Mouse (Mus musculus) kidney, embryonic 15.5 days (tissue): ENCODE measurements around the gene Muc4. TPM values are rescaled to one million over a fixed set of nuclear protein-coding genes. Genes with fewer than 3 reads are reported as not detected.
A peak's percentile ranks its signal among the peaks of the same experiment; 100 is the strongest.

Experiments
- ATAC-seq: fragments of 200-750 bp; cut with Nextera tagmentation; replicated peaks from 2 replicates; pipeline ENCODE4 v1.8.0; 2017; ENCODE audit warnings: moderate TSS enrichment; ENCODE audit not compliant: low FRiP score
- H3K27ac ChIP-seq: fragments of 300-500 bp; sonication (generic); 2 replicates; pipeline ENCODE4 v1.5.1; 2015; ENCODE audit warnings: mild to moderate bottlenecking, inconsistent platforms
- H3K27me3 ChIP-seq: fragments of 300-500 bp; sonication (generic); 2 replicates; pipeline ENCODE4 v1.6.1; 2015; ENCODE audit warnings: inconsistent platforms
- H3K36me3 ChIP-seq: fragments of 300-500 bp; sonication (generic); 2 replicates; pipeline ENCODE4 v1.6.1; 2015; ENCODE audit warnings: inconsistent platforms
- H3K4me1 ChIP-seq: fragments of 300-500 bp; sonication (generic); 2 replicates; pipeline ENCODE4 v1.6.1; 2015; ENCODE audit warnings: inconsistent platforms
- H3K4me2 ChIP-seq: fragments of 300-500 bp; sonication (generic); 2 replicates; pipeline ENCODE4 v1.6.1; 2015; ENCODE audit warnings: moderate library complexity, mild to moderate bottlenecking, inconsistent platforms
- H3K4me3 ChIP-seq: fragments of 300-500 bp; sonication (generic); replicated peaks from 2 replicates; pipeline ENCODE4 v1.5.1; 2015; ENCODE audit warnings: mild to moderate bottlenecking, inconsistent platforms
- H3K9ac ChIP-seq: fragments of 300-500 bp; sonication (generic); 2 replicates; pipeline ENCODE4 v1.6.1; 2015; ENCODE audit warnings: mild to moderate bottlenecking, inconsistent platforms
- H3K9me3 ChIP-seq: fragments of 300-500 bp; sonication (generic); replicated peaks from 2 replicates; pipeline ENCODE4 v1.6.1; 2016; ENCODE audit warnings: inconsistent platforms
- WGBS: fragments of 180-500 bp; shearing (Covaris S2); methylation state at CpG from one replicate; pipeline ENCODE4 v1.1.7; 2015; ENCODE audit warnings: mixed read lengths; 5-methylcytosine and 5-hydroxymethylcytosine counted together
- polyA plus RNA-seq: library from polyadenylated mRNA; unstranded; fragments of >200 nt; fragmentation: Nextera tagmentation; extraction: Ambion mirVana; gene quantifications from 2 replicates; pipeline ENCODE4 v1.2.1, GENCODE M21; 2015

Gene Muc4
- polyA plus RNA-seq, 1 experiment from 2014 or later = 0.25 TPM

GRCm38 (mm10) chr16:32707824-32708456, 27.7 kb upstream of the Muc4 start:
- Histone ChIP-seq H3K36me3 (no peaks in the 10 kb centered on the region), H3K4me1 (peaks cover 31% of the 10 kb centered on the region), H3K27ac (peak overlapping the region; percentile 35), H3K4me3 (no peak overlapping the region), H3K9me3 (0 out of 2 replicates have a peak, but pooled peaks cover 3% of the 10 kb centered on the region), H3K27me3 (no peaks in the 10 kb centered on the region), H3K9ac (no peak overlapping the region), H3K4me2 (no peak overlapping the region)
- 56% methylated on average over 9 of the region's 9 CpGs for WGBS
- peak; percentile 71 for ATAC-seq

- 54% methylated on average over 10 of the region's 10 CpGs for WGBS
- Histone ChIP-seq H3K36me3 (no peaks in the 10 kb centered on the region), H3K4me2 (no peak overlapping the region), H3K4me3 (no peak overlapping the region), H3K27ac (peak overlapping the region; percentile 35), H3K9ac (no peak overlapping the region), H3K9me3 (0 out of 2 replicates have a peak, but pooled peaks cover 3% of the 10 kb centered on the region), H3K4me1 (peaks cover 28% of the 10 kb centered on the region), H3K27me3 (no peaks in the 10 kb centered on the region)
- peak; percentile 52 for ATAC-seq
Measured at GRCm38 (mm10) chr16:32708457-32709033, 27.1 kb upstream of the Muc4 start.

- peak overlapping the region; percentile 35 for H3K27ac ChIP-seq
- H3K4me3 ChIP-seq = no peak overlapping the region
- no peak overlapping the region for H3K9ac ChIP-seq
- 82% methylated on average over 8 of the region's 8 CpGs for WGBS
- peaks cover 24% of the 10 kb centered on the region for H3K4me1 ChIP-seq
- H3K27me3 ChIP-seq = no peaks in the 10 kb centered on the region
- 0 out of 2 replicates have a peak, but pooled peaks cover 3% of the 10 kb centered on the region for H3K9me3 ChIP-seq
- H3K36me3 ChIP-seq = no peaks in the 10 kb centered on the region
- H3K4me2 ChIP-seq = no peak overlapping the region
- ATAC-seq = no peak
Measured at GRCm38 (mm10) chr16:32709116-32709515, 26.6 kb upstream of the Muc4 start.

GRCm38 (mm10) chr16:32710426-32711070, 25.1 kb upstream of the Muc4 start:
- ATAC-seq = no peak
- no peaks in the 10 kb centered on the region for H3K36me3 ChIP-seq
- 69% methylated on average over 14 of the region's 14 CpGs for WGBS

GRCm38 (mm10) chr16:32712202-32712601, 23.5 kb upstream of the Muc4 start:
- no peaks in the 10 kb centered on the region for H3K36me3 ChIP-seq
- H3K9me3 ChIP-seq = no peaks in the 10 kb centered on the region
- 81% methylated on average over 11 of the region's 11 CpGs for WGBS
- no peak for ATAC-seq
- no peaks in the 10 kb centered on the region for H3K27me3 ChIP-seq
- H3K4me3 ChIP-seq = no peak overlapping the region
- H3K27ac ChIP-seq = no peak overlapping the region
- no peak overlapping the region for H3K4me2 ChIP-seq
- no peak overlapping the region for H3K9ac ChIP-seq
- peaks cover 26% of the 10 kb centered on the region for H3K4me1 ChIP-seq

More at GRCm38 (mm10) chr16:32710426-32711070, 25.1 kb upstream of the Muc4 start:
- Histone ChIP-seq H3K27me3 (no peaks in the 10 kb centered on the region), H3K27ac (no peak overlapping the region), H3K9me3 (no peaks in the 10 kb centered on the region), H3K4me3 (no peak overlapping the region), H3K4me1 (peaks cover 29% of the 10 kb centered on the region), H3K9ac (no peak overlapping the region), H3K4me2 (no peak overlapping the region)

GRCm38 (mm10) chr16:32713556-32713955, 22.1 kb upstream of the Muc4 start:
- Histone ChIP-seq H3K9ac (no peak overlapping the region), H3K27ac (no peak overlapping the region), H3K4me2 (no peak overlapping the region), H3K36me3 (no peaks in the 10 kb centered on the region), H3K9me3 (no peaks in the 10 kb centered on the region), H3K27me3 (no peaks in the 10 kb centered on the region), H3K4me1 (peaks cover 13% of the 10 kb centered on the region), H3K4me3 (no peak overlapping the region)
- no peak for ATAC-seq
- 74% methylated on average over 6 of the region's 6 CpGs for WGBS

- no peaks in the 10 kb centered on the region for H3K36me3 ChIP-seq
- no peak overlapping the region for H3K27ac ChIP-seq
- 27% methylated on average over 13 of the region's 13 CpGs for WGBS
- H3K27me3 ChIP-seq = no peaks in the 10 kb centered on the region
- no peak overlapping the region for H3K4me3 ChIP-seq
- no peak overlapping the region for H3K9ac ChIP-seq
- H3K4me2 ChIP-seq = peak overlapping the region; percentile 30
- no peak for ATAC-seq
- H3K9me3 ChIP-seq = no peaks in the 10 kb centered on the region
- H3K4me1 ChIP-seq = peaks cover 7% of the 10 kb centered on the region
Measured at GRCm38 (mm10) chr16:32715364-32715763, 20.3 kb upstream of the Muc4 start.

GRCm38 (mm10) chr16:32723163-32723562, 12.5 kb upstream of the Muc4 start:
- Histone ChIP-seq H3K27me3 (no peaks in the 10 kb centered on the region), H3K27ac (no peak overlapping the region), H3K4me2 (no peak overlapping the region), H3K4me3 (no peak overlapping the region), H3K36me3 (no peaks in the 10 kb centered on the region), H3K4me1 (0 out of 2 replicates have a peak, but pooled peaks cover 1% of the 10 kb centered on the region), H3K9ac (no peak overlapping the region), H3K9me3 (no peaks in the 10 kb centered on the region)
- ATAC-seq = no peak
- WGBS = 78% methylated on average over 7 of the region's 7 CpGs

- H3K9ac ChIP-seq = no peak overlapping the region
- H3K27ac ChIP-seq = no peak overlapping the region
Measured at GRCm38 (mm10) chr16:32723767-32724166, 11.9 kb upstream of the Muc4 start.

GRCm38 (mm10) chr16:32724259-32724658, 11.4 kb upstream of the Muc4 start:
- Histone ChIP-seq H3K4me2 (no peak overlapping the region), H3K27me3 (no peaks in the 10 kb centered on the region), H3K4me1 (0 out of 2 replicates have a peak, but pooled peaks cover 8% of the 10 kb centered on the region), H3K36me3 (no peaks in the 10 kb centered on the region), H3K27ac (no peak overlapping the region), H3K4me3 (no peak overlapping the region), H3K9me3 (no peaks in the 10 kb centered on the region), H3K9ac (no peak overlapping the region)
- 92% methylated on average over 2 of the region's 2 CpGs for WGBS
- ATAC-seq = no peak

More at GRCm38 (mm10) chr16:32723767-32724166, 11.9 kb upstream of the Muc4 start:
- Histone ChIP-seq H3K9me3 (no peaks in the 10 kb centered on the region), H3K27me3 (no peaks in the 10 kb centered on the region), H3K4me2 (no peak overlapping the region), H3K4me1 (0 out of 2 replicates have a peak, but pooled peaks cover 5% of the 10 kb centered on the region), H3K36me3 (no peaks in the 10 kb centered on the region), H3K4me3 (no peak overlapping the region)
- 45% methylated on average over 4 of the region's 4 CpGs for WGBS
- no peak for ATAC-seq

- no peaks in the 10 kb centered on the region for H3K36me3 ChIP-seq
- H3K4me3 ChIP-seq = no peak overlapping the region
- no peak overlapping the region for H3K27ac ChIP-seq
- no peaks in the 10 kb centered on the region for H3K27me3 ChIP-seq
- H3K9me3 ChIP-seq = no peaks in the 10 kb centered on the region
- ATAC-seq = no peak
- H3K4me1 ChIP-seq = 0 out of 2 replicates have a peak, but pooled peaks cover 8% of the 10 kb centered on the region
- H3K9ac ChIP-seq = no peak overlapping the region
- no peak overlapping the region for H3K4me2 ChIP-seq
Measured at GRCm38 (mm10) chr16:32726501-32726900, 9.2 kb upstream of the Muc4 start.

- Histone ChIP-seq H3K9me3 (no peaks in the 10 kb centered on the region), H3K4me1 (0 out of 2 replicates have a peak, but pooled peaks cover 8% of the 10 kb centered on the region), H3K9ac (no peak overlapping the region), H3K4me3 (no peak overlapping the region), H3K36me3 (no peaks in the 10 kb centered on the region), H3K27ac (no peak overlapping the region), H3K27me3 (no peaks in the 10 kb centered on the region), H3K4me2 (no peak overlapping the region)
- ATAC-seq = no peak
Measured at GRCm38 (mm10) chr16:32728240-32728639, 7.4 kb upstream of the Muc4 start.
